Mouse (Mus musculus) spleen, embryonic (tissue): ENCODE measurements around the gene Kcnk5.

Source experiments
- CTCF ChIA-PET: fragments of 350-600 bp; sonication (Branson Sonifier 250); formaldehyde crosslinking; loops from one replicate; lab custom pipeline; 2022; lab: Charles Lee

Kcnk5 gene

GRCm38 (mm10) chr14:20169251-20169650 lies 12.4 kb downstream of the Kcnk5 start:
- CTCF ChIA-PET: interaction anchor here (1.3 kb wide), 1 partner anchor 12 kb away, joined by 5 read pairs; the partner anchor contains the start of gene Kcnk5

GRCm38 (mm10) chr14:20168478-20168877 lies 13.1 kb downstream of the Kcnk5 start:
- CTCF ChIA-PET: interaction anchor here (1.3 kb wide), 1 partner anchor 13 kb away, joined by 5 read pairs; the partner anchor contains the start of gene Kcnk5

- CTCF ChIA-PET: interaction anchor here (1.3 kb wide), 1 partner anchor 13 kb away, joined by 5 read pairs; the partner anchor contains the start of gene Kcnk5
These were observed 13.6 kb downstream of the Kcnk5 start for GRCm38 (mm10) chr14:20168054-20168453.

GRCm38 (mm10) chr14:20165413-20165812 lies 16.2 kb downstream of the Kcnk5 start:
- CTCF ChIA-PET: no interaction called here

GRCm38 (mm10) chr14:20164438-20164837 lies 17.2 kb downstream of the Kcnk5 start:
- CTCF ChIA-PET: interaction anchor here (0.7 kb wide), 1 partner anchor 9 kb away, joined by 4 read pairs; no protein-coding TSS in a partner anchor

- CTCF ChIA-PET: no interaction called here
These were observed 18.9 kb downstream of the Kcnk5 start for GRCm38 (mm10) chr14:20162686-20163085.

DNA sequence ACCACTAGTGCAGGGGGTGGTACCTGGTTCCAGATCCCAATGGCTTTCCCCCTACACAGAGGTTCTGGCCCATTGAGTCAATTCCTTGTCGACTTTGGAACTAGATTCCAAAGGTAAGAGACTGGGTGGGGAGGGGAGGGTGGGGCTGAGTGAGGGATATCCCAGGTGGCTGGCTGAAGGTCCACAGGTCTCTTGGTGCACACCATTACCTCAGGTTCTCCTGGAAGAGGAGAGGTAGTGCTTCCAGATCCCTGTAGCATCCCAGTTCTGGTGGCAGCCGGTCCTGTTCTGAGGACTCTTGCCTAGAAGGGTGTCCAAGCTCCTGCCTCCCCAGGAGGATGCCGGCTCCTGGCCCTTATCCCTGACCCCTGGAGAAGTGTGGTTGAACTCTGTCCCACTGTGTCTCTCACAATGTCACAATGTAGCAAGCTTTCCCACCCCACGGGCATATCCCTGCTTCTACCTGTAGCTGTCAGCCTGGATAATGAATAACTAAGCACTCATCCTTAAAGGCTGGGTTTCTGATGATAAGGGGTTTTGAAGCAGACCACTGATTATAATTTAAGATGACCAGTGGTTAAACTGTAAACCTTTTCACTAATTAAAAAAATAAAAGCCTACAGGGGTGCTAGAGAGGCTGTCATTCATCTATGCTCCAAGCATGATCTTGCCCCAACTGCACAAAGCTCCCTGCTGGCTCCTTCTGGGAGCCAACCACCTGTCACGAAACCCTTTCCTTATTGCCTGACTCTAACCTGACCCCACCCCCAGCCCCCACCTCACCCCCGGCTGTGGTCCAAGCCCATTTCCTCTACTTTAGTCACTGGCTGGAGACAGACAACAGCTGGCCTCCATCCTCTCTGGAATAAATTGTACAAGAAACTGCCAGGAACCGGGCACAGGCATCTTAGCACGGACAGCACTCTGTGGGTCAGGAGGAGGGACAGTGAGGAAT lies 22.6 kb downstream of the Kcnk5 start:
- CTCF ChIA-PET: no interaction called here

DNA sequence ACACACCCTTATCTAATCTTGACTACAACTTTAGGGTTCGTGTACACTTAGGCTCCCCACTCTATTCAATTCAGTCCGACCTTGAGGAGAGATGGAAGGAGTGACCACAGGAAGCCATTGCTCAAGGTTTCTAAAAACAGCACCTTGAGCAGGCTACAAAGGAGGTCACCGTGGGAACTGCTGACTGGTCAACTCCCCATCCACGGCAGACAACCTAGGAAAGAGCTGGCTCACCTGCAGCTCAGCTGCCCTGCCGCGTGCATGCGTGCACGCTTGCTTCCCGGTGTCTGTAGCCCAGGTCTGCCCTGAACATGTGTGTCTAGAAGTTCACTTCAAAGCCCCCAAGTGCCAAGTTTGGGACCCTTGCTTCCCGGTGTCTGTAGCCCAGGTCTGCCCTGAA lies 24.0 kb downstream of the Kcnk5 start:
- CTCF ChIA-PET: no interaction called here

GRCm38 (mm10) chr14:20155718-20156117 lies 25.9 kb downstream of the Kcnk5 start:
- CTCF ChIA-PET: no interaction called here

DNA sequence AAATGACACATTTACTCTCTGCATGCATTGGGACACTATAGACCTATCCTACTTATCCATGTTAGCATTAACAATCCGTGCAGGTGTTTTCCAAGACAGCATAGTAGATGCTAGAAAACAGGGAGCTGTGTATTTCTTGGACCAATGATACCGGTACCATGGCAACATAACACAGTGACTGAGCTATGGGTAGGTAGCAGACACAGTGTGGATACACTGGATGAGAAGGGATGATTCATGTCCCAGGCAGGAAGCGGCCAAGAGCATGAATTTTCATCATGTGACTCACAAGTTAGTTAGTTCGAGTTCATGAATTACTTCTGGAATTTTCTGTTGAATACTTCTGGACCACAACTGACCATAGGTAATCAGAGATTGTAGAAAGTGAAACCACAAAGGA lies 26.7 kb downstream of the Kcnk5 start:
- CTCF ChIA-PET: no interaction called here

- CTCF ChIA-PET: no interaction called here
These were observed 27.4 kb downstream of the Kcnk5 start for GRCm38 (mm10) chr14:20154245-20154644.

GRCm38 (mm10) chr14:20149127-20150080 lies 32.2 kb downstream of the Kcnk5 start:
- CTCF ChIA-PET: no interaction called here

GRCm38 (mm10) chr14:20148514-20148913 lies 33.1 kb downstream of the Kcnk5 start:
- CTCF ChIA-PET: no interaction called here

DNA sequence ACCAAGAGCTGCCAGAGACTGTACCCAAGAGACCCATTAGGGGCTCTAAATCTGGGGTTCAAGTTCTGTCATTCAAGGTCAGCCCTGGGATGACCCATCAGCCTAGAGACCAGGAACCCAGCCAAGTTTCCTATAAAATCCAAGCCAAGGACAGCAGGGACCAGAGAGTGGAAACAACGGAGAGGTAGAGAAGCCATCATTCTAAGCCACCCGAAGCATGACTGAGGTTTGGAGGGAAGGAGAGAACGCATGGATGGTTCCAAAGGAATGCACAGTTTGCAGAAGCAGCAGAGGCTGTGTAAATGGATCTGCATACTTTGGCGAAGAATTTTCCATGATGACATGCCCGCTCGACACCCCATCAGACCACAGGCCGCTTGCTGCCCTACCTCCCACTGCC lies 33.8 kb downstream of the Kcnk5 start:
- CTCF ChIA-PET: no interaction called here

DNA sequence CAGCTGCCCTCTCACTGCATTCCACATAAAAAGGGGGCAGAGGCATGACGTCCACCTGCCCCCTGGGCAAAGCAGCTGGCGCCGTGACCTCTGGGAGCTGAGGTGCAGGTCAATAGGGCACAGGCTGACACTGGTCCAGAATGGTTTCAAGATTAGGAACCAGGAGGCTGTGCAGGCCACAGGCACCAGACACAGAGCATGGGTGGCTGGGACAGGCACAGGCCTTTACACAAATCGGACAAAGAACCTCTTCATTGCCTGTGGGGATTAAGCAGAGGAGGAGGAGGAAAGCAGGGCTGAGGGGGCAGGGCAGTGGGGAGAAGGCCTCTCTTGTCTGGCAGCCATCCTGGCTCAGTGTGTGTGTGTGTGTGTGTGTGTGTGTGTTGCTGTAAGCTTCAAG lies 37.5 kb downstream of the Kcnk5 start:
- CTCF ChIA-PET: no interaction called here

GRCm38 (mm10) chr14:20138484-20139355 lies 42.9 kb downstream of the Kcnk5 start, which contains the start of gene Saysd1:
Gene Saysd1, minus strand, starts transcription at chr14:20138534.
- CTCF ChIA-PET: no interaction called here

DNA sequence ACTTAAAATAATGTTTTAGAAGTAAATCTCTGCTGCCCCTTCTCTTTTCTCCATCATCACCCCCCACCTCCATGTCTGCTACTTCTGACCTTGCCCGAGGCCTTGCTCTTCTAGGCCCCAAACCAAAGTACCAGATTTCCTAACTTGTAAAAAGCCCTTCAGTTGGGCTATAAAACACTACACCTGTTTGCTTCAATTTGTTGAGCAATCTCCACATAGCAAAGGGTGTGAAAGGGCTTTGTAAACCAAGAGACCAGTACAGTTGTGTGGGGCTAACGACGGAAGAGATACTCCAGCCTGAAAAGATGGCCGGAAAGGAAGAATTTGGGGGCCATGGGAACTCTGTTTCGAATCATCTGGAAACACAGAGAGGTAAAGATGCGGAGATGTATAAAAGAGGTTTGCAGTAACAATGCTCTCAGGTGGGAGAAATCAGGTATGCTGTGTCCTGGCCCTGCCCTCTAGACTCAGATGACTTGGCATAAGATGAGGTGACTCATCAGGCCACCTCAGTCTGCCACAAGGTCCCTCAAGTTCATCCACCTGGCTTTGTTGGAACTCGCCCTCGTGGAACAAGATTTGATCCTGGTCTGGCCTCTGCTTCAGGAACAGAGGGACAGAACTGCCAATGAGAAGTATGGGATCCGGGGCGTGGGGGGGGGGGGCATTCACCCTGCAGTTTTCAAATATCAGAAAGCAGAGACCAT lies 46.5 kb downstream of the Kcnk5 start:
- CTCF ChIA-PET: no interaction called here

- CTCF ChIA-PET: no interaction called here
These were observed 53.4 kb downstream of the Kcnk5 start for GRCm38 (mm10) chr14:20128162-20128561.

GRCm38 (mm10) chr14:20127406-20128087 lies 54.1 kb downstream of the Kcnk5 start:
- CTCF ChIA-PET: no interaction called here

DNA sequence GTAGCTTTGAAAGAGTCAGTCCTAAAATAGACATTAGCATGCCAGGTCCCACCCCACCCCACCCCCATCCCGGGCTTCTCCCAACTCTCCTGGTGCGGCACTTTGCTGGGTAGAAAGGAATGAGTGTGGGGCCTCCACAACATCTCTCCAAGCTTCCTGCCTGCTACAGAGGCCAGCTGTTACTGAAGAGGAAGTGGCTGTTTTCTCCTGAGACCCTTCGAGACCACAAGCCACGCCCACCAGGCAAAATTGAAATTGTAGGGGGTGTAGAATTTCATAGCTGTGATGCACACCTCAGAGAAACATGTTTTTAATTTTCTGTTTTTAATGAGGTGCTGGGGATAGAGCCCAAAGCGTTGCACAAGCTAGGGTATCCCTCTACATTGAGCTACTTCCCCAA lies 60.7 kb downstream of the Kcnk5 start:
- CTCF ChIA-PET: no interaction called here
